Comparison of ENCODE assay signal across 28 mouse cellular contexts in genomic region chr5:7454896-7455295, GRCm38 (mm10).
DNase-seq lines count a peak whose midpoint lies in the region; ATAC-seq and TF ChIP-seq lines count a peak whose summit lies in the region.
"Had no signal": no experiment of that assay in that cellular context is flagged by ENCODE, and none has a peak within 500 bp of the region (broad histone marks: within the 10 kb centered on the region; RNA-seq: fewer than 3 reads in every experiment).

No protein-coding gene starts in this region.

- H3K4me1 ChIP-seq in thymus, adult 2 months (replicated peaks; ENCODE audit: control insufficient read depth, insufficient read depth, low read length) = no peaks in the 10 kb centered on the region
- H3K4me1 ChIP-seq: embryonic facial prominence, embryonic 12.5 days; embryonic facial prominence, embryonic 15.5 days; forebrain, embryonic 13.5 days; forebrain, embryonic 15.5 days had no signal

- peak; percentile 18 for DNase-seq in 416B (ENCODE audit: low read depth)
- DNase-seq in gonadal fat pad, adult 2 months (ENCODE audit: low read depth) = peak; percentile 33
- no peak for DNase-seq in kidney, postnatal 25 days
- no peak for DNase-seq in thymus, adult 2 months
- no peak for DNase-seq in spleen, postnatal 10 days (ENCODE audit: low spot score in 2 of 2)
- no peak for DNase-seq in lung, postnatal 4 days
- DNase-seq: adrenal gland, adult 8-10 months; adrenal gland, postnatal 25 days; B cell, adult 2 months; cerebellum, adult 11-12 months; cerebellum, adult 2 months; cerebellum, adult 9-10 months; cerebellum, postnatal 10 days; cerebellum, postnatal 25 days; embryo, embryonic 11 days; forebrain, postnatal 0 days had no signal

- H3K4me3 ChIP-seq in thymus, adult 2 months (ENCODE audit: control insufficient read depth, insufficient read depth, low read length) = no peak overlapping the region
- H3K4me3 ChIP-seq: embryonic facial prominence, embryonic 12.5 days; embryonic facial prominence, embryonic 15.5 days; erythroblast, embryonic 14.5 days; forebrain, embryonic 13.5 days; forebrain, embryonic 15.5 days had no signal

- TF ChIP-seq POLR2A in thymus, adult 2 months (IDR thresholded peaks at IDR 0.05; ENCODE audit: control insufficient read depth, extremely low read depth, insufficient read depth, low read length, poor library complexity) = no peak

- ATAC-seq in common myeloid progenitor, adult 5-6 weeks (replicated peaks; ENCODE audit: low read depth, poor library complexity, severe bottlenecking) = peak; percentile 83
- ATAC-seq in hematopoietic stem cell, adult 5-6 weeks (replicated peaks in 1 of 2; ENCODE audit: insufficient read depth in 1 of 2, low FRiP score in 2 of 2, low TSS enrichment in 1 of 2, low read depth in 1 of 2, poor library complexity in 2 of 2, severe bottlenecking in 2 of 2) = peak; percentile 25 to 54; a peak in 3 of 4 replicates
- ATAC-seq: activated CD4-positive, CD25-positive, alpha-beta regulatory T cell, adult 4 months; CD4-positive, CD25-positive, alpha-beta regulatory T cell, adult 4 months; forebrain, embryonic 13.5 days; forebrain, embryonic 15.5 days; forebrain, postnatal 0 days; Patski had no signal

- no peaks in the 10 kb centered on the region for H3K36me3 ChIP-seq in thymus, adult 2 months (ENCODE audit: control insufficient read depth, insufficient read depth, low read length)
- H3K36me3 ChIP-seq: embryonic facial prominence, embryonic 12.5 days; embryonic facial prominence, embryonic 15.5 days; forebrain, embryonic 15.5 days; G1E had no signal

- TF ChIP-seq CTCF in thymus, adult 2 months (IDR thresholded peaks at IDR 0.05; ENCODE audit: borderline replicate concordance, control insufficient read depth, extremely low read depth, insufficient read depth, low read length, poor library complexity) = no peak

- WGBS in thymus, adult 2 months = 81% methylated on average over 1 of the region's 1 CpGs

- no peak overlapping the region for H3K27ac ChIP-seq in thymus, adult 2 months (ENCODE audit: control insufficient read depth, insufficient read depth, low read length)
- H3K27ac ChIP-seq: embryonic facial prominence, embryonic 12.5 days; embryonic facial prominence, embryonic 15.5 days; forebrain, embryonic 13.5 days; forebrain, embryonic 15.5 days had no signal

- no peaks in the 10 kb centered on the region for H3K27me3 ChIP-seq in thymus, adult 2 months (ENCODE audit: control insufficient read depth, insufficient read depth, low read length)
- H3K27me3 ChIP-seq: CH12.LX; embryonic facial prominence, embryonic 12.5 days; embryonic facial prominence, embryonic 15.5 days; forebrain, embryonic 13.5 days; forebrain, embryonic 15.5 days; Patski had no signal

Comparison
In these comparisons a context has a peak if more than half of its experiments do, and no peak if none do; other contexts are left out.
1. DNase-seq: peak in 416B (single experiment) and gonadal fat pad, adult 2 months (single experiment); none in kidney, postnatal 25 days (0 of 2), thymus, adult 2 months (single experiment), spleen, postnatal 10 days (0 of 2) and lung, postnatal 4 days (0 of 2).